Mouse (Mus musculus): ENCODE measurements at regions not wholly inside any gene's neighbourhood (a gene's known extent, or its start where the extent isn't known, plus 50 kb on each side); places are given as distances from the start of the nearest gene placed in this dataset.
A peak's percentile ranks its signal among the peaks of the same experiment; 100 is the strongest.

DNA sequence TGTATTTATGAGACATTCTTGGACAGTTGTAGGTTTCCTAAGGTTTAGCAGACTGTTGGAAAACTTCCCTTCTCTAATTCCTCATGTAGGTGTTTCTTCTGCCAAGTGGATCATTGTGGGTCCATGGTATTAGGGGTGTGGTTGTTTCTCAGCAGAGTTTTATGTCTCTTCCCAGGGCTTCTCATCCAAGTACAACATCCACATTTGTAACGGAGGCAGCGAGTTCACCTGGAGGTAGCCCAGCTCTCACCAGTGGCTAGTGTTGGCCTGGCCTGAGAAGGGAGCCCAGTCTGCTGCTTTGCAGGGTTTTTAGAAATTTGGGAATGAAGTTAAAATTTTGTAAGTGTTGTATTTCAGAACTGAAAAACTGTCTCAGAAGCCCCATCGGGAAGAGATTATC is 122.4 kb downstream of the Wnt5a start:
- DNase-seq = no peak

DNA sequence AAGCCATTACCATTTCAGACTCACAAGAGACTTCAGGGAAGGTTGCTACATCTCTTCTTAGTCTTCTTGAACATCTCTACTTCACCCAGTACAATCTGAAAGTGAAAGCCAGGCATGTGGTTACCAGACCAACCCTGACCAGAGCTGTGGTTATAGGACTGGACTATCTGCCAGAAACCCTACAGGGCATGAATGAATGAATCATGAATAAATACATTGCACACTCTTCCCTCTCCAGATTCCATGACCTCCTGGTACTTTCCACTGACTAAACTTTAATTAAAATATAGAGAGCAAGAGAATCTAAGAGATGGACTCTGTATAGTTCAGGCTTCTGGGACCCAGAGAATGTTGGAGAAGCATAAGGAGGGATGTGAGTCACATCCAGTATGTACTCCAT is 130.6 kb downstream of the Wnt5a start:
- DNase-seq = no peak

DNA sequence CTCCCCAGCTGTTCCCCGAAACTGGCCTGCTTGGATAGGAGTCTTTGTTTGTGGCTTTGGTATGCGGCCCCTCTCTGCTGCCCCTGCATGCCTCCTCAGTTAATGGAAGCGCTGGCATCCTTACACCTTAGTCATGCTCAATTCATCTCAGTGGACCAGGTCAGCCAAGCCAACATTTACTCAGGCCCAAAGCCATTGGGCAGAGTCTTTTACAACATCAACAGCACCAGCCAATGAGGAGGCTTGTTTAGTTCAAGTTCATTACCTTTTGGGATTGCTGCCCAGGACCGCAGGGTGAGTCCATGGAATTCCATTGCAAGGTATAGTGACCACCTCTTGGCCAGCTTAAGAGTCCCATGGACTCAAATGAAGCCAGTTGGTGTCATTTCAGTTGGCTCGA is 134.5 kb downstream of the Wnt5a start:
- no peak for DNase-seq

DNA sequence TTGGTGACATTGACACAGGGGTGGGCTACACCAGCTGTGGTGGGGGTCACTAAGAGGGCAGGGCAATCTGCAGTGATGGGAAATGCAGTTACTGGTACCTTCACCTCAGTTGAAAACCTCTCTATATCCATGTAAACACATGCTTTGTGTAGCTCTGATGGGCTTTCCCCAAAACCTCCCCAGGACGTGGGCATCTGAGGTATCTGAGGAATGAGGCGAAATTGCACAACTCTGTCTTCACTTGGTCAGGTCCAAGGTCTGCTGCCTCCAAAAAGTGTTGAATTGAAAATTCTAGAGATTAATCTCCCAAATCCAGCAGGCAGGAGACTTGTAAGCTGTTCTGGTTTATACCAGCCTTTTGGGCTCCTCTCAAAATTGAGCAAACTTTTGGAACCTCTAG is 141.3 kb downstream of the Wnt5a start:
- DNase-seq = no peak

DNA sequence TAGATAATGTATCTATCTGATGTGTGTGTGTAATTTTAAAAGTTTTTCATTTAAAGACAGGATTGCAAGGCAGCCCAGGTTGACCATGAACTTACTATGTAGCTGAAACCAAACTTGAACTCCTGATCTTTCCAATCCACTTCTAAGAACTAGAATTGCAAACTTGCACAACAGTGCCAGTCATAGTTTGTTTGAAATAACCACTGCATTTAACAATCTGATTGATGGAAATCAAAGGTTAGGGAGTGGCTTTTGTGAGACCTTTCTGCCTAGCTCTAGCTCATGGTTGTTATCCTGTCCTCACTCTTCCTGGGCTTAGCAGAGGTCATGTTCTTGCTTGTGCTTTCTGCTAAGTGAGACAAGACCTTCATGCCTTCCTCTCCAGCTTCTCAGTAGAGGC is 144.9 kb downstream of the Wnt5a start:
- no peak for DNase-seq

DNA sequence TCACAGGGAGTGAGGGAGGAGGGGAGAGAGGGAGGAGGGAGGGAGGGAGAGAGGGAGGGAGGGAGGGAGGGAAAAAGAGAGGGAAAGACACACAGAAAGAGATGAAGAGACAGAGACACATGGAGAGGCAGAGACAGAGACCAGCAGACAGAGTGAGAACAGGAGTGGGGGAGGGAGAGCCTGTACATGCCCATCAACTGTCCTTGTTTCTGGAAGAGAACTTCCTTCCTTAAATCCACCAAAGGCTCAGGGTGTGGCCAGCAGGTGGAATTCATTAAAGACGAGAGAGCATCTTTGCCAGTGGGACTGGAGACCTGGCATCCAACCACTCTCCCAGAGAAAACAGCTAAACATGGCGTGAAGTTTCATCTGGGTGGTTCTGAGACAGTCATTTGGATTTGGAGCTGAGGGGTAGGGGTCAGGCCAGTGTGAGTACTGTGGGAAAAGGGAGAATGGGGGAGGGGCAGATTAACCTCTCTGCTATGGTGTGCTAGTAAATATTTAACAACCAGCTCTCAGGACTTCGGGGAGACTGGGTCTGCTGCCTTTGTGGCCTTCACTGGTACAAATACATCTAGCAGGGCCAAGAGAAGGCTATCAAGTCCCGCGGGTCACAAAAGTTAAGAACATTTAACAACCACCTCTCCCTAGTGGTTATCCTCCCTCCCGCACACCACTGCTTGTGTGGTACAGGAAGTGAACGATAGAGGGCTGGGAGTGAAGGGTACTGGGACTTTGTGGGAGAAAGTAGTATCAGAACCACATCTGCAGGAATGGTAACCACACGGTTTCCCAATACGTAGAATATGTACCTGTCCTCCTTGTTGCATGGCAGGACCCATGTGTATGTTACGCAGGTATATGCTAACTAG is 148.7 kb downstream of the Wnt5a start:
- DNase-seq = no peak

DNA sequence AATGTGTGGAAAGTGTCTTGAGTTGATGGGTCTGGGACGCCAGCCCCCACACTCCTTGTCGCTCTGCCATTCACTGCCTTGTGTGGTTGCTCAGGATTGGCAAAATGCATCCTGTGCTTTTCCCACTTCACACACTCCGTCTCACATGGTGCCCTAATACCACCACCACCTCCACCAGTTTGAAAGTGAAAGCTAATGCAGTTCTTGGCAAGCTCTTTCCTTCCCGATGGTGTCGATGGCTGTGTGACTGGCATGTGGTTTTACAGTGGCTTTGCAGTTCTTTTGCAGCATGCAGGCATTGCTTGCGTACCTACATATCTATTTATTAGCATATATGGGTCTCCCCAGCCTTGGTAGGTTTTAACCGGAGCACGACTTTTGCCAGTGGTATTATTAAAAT is 152.7 kb downstream of the Wnt5a start:
- DNase-seq = no peak

DNA sequence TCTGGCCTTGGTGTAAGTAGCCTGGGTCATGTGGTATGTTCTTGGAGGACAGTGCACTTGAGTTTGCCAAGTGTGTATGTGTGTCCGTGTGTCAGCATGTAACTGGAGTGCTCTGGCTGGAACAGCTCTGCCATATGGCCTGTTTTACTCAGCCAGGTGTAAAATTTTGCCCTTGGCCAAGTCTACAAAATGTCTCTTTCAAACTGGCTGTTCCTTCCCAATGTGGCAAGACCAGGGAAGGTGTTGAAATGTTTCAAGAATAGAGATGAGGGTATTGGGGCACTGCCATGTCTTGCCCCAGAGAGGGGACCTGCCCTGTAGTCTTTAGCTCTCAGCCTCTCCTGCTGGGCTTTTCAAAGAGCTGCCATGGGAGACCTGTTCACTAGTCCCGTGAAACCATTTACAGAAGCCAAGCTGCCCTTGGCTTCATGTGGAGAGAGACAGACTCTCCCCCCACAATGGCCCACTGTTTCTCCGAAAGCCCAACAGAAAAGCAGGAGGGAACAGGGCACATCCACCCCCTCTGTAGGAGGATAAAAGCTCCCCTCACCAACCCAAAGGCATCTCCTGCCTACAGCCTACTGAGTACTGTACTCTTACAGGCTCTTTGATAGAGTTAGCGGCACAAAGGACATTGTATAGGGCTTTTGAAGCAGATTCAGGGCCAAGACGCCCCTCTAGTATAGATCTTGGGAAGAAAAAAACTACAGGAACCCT is 156.5 kb downstream of the Wnt5a start:
- peak; percentile 78 for DNase-seq

DNA sequence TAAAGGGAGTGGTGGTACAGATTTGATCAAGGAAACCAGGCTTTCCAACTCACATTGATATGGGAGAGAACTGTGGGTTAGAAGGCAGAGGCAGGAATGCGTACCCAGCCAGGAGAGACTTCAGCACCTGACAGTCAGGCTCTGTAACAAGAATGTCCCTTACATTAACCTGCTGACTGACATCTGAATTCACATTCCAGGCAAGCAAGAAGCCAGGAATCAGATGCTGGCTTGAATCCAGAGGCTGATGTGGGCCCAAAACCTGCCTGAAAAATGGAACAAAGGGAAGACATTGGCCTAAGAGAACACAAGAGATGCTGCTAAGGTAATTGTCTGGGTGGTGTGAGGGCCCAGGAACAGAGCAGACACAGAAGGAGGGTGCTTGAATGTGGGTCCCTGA is 158.8 kb downstream of the Wnt5a start:
- DNase-seq = no peak

DNA sequence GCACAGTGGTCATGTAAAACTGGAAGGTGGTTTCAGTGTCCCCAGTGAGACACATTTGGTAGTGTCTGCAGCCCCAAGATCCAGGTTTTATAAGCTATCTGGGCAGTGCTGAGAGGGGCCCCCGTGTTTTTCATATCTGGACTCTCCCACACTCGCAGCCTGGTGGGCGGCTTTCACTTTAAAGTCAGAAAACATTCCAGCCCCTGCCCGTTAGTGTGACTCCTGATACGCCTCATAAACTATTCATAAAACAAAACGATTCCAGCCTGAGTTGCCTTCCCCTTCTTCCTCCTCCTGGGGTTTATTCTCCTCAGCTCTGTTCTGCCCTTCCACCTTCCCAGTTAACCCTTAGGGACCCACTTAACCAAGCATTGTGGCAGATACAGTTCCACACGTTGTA is 159.6 kb downstream of the Wnt5a start:
- DNase-seq = no peak

DNA sequence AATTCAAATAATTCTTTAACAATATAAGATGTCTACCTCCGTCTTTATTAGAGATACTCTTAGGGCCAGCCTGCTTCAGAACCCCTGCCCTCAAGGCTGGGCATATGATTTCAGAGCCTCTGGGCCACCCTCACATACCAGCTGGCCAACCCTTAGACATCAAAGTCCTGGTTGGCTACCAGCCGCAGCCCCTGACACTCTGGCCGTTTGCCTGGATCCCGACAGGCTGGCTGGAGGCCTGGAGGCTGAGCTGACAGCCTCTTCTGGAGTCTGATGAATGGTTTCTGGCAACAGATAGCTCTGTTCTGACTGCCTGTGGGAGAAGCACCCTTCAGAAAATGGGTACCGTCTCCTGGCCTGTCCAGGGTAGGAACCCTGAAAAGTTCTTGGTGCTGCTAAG is 170.9 kb downstream of the Wnt5a start:
- DNase-seq = peak; percentile 77

DNA sequence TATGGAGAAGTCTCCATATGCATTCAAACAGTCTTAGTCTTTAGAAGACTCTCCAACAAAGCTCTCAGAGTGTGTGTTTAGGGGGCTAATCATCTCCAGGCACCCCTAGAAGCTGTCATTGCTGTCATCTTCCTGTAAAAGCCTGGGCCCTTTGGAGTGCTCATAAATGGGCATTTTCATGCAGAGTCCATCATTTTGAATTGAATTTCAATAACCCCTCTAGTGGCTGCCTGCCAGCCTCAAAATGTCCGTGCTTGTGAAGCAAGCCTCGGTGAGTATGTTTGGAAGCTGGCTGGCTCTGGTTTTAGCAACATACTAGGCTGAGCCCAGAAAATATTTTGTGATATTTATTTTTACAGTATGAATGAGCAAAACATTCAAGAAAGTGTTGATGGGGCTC is 195.2 kb downstream of the Wnt5a start:
- DNase-seq = peak; percentile 4

DNA sequence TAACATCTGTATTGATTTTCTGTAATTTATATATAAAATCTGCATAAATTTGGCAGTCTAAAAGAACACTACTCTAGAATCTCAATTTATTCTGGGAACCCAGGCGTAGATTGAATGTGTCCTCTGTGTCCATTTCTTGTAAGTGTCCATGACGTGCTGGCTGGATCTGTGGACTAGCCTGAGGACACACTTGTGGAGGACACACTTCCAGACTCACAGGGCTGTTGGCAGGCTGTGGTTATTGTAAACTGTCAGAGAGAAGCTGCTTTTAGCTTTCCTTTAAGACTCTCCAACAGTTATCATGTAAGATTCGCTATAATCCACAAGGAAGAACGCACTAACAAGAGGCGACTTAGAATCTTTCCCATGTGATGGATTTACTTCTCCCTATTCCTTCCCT is 200.2 kb downstream of the Wnt5a start:
- no peak for DNase-seq

DNA sequence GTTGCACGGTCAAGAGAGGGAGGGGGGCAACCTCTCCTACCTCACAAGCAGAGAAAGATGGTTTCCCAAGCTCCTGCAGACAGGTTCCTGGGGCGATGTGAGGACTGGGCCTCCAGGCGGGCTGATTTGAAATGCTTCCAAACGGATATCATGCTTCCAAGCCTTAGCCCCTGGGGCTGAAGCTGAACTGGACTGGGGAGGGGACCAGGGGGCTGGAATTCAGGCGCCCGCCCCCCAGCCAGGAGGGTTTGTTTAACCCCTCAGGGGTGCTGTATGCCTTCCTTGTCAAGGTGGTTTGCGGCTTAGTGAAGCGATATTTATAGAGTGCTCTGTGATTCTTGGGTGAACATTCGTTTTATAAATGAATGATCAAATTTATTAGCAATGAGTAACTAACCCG is 210.0 kb downstream of the Wnt5a start:
- no peak for DNase-seq

DNA sequence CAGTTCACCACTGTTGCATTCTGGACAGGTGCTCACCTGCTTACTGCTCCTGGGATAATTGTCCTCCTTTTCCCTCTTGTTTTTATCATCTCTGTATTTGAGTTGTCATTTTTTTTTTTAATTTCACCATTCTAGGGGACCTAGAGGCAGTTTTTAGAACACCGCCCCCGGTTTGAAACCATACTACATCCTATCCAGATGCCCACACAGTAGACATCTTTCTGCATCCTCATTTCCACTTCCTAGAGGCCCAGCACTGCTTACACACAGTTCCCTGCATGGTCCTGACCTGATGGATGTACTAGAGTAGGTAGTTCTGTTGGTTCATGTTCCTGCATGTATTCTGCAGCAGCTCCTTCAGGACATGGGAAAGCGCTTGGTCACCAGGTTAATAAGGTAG is 216.0 kb downstream of the Wnt5a start:
- DNase-seq = no peak

DNA sequence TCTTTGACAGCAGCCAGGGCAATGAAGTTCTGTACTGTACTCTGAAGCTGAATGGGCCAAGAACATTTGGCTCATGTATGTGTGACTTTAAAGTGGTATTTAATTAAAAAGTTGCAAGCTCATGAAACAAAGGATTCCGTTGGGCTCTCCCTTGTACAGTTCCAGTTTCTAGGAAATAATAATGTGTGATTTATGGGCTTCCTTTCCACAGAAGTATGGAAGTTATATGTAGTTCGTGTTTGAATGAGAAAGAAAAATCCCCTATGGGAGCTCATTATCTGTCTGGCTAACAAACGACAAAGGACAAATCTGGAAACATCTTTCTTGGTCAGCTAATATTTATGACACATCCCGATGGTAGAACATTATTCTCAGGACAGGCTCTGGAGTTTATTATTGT is 221.1 kb downstream of the Wnt5a start:
- no peak for DNase-seq

DNA sequence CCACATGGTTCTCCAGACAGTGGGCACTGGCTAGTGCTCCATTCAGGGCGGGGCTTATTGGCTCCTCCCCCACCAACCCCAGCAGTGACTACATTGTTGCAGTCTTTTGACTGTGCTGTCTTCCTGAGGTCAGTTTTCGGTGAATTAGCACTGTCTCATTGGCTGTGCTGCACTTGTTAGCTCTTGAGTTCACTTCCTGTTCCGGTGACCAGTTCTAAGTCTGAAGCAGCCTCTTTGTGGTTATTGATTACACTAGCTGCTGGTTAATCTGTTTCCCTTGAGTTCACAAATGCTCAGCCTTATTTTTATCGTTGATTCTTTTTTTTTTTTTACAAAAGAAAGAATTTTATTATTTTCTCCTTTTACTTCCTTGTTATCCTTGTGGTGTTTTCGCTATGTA is 228.9 kb downstream of the Wnt5a start:
- DNase-seq = no peak

DNA sequence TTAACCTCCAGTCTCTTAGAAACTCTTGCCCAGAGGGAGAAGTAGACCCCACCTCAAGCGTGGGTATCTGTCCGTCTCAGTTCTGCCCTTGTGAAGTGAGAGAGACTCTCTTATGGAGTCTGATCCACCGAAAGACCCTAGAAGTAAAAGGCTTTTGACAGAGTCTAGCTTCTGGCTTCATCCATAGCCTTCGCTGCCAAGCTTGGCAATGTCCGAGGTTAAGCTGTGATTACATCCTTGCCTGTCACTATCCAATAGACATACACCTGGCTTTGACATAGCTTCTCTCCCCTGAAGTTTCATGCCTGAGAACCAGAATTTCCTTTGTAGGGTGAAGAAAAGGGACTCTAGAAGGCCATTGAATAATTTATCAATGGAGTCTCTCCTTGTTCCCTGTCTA is 230.9 kb downstream of the Wnt5a start:
- DNase-seq = no peak

DNA sequence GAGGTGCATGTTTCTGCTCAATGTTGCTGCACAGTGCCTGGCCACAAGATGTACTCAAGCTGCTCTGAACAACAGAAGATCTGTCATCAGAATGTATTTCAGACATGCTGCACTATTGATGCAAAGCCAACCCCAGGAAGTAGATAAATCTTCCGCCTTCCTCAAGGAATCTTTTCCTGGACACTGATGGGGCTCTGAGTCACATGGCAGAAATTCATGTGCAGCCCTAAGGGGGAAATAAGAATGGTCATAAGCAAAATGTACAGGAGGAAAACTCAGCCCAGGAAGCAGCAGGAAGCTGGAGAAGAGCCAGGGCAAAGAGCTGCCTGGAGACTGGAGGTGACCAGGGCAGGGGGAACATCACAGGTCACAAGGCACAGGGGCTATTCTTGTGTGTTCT is 235.5 kb downstream of the Wnt5a start:
- DNase-seq = no peak

DNA sequence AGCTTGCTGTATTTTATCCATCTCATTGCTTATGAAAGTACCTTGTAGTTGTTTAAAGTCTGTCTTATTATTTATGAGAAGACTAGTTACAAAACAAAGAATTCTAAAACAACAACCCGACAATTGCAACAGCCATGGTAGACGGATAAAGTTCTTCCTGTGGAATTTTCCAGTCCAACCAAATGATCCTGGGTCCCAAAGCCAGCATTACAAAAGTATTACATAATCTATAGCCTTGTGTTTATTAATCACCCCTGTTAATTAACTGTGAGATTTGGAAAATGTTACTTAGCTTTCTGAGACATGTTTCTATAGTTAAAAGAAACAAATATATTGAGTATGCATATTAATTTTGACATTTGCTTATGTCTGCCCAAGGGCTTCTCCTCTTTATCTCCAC is 236.9 kb downstream of the Wnt5a start:
- DNase-seq = no peak

DNA sequence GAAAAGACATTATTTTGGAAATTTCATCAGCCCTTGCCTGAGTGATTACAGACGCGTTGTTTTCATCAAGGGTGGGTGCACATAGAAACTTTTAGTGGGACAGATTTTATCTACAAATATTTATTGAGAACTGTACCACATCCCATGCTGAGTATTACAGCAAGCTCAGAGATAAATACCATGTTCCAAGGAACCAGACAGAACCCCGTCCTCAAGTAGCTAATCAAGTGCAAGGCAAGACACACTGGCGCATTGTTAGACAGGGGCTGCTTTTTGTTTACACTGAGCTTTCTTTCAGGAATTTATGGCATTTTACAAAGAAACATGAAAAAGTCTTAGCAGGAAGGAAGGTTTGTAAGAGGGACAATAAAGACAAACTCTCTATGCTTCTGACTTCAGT is 239.1 kb downstream of the Wnt5a start:
- no peak for DNase-seq

DNA sequence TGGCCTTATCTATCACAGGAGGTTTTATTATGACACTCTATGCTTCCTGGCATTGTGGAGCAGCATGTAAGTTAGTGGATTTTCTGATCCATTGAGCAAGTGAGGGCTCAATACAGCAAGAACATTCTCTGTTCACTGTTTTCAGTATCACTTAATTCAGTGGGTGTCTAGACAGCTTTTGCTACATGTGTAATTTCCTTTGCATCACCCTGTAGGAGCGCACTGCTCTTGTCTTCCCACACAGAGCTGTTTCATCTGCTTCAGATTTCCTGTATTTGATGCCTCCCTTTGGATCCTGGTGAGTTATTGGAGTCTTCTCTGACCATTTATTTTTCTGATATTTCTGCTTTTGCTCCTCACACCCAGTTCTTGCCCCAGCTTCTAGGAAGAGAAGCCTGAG is 245.8 kb downstream of the Wnt5a start:
- DNase-seq = no peak

DNA sequence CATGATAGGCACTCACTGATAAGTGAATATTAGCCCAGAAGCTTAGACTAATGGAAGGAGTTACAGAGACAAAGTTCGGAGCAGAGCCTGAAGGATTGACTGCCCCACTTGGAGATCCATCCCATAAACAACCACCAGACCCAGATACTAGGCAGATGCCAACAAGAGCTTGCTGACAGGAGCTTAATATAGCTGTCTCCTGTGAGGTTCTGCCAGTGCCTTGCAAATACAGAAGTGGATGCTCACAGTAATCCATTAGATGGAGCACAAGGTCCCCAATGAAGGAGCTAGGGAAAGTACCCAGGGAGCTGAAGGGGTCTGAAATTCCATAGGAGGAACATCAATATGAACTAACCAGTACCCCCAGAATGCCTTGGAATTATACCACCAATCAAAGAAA is 252.8 kb upstream of the Lrtm1 start:
- DNase-seq = no peak

DNA sequence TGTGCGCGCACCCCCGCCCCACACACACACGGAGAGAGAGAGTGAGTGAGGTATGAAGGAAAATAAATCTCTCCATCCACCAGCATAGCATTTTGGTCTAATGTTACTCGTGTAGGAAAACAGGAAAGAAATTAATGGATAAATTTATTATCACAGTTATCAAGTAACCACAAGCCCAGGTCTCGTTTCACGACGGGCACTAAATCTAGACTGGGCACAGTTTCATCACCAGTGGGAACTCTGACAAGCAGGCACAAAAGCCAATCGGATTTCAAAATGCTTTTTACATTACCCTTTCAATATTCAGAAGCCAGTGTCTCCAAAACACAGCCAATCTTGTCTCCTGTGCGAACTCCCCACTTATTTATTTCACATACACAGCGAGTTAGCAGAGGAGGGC is 244.9 kb upstream of the Lrtm1 start:
- DNase-seq = no peak

DNA sequence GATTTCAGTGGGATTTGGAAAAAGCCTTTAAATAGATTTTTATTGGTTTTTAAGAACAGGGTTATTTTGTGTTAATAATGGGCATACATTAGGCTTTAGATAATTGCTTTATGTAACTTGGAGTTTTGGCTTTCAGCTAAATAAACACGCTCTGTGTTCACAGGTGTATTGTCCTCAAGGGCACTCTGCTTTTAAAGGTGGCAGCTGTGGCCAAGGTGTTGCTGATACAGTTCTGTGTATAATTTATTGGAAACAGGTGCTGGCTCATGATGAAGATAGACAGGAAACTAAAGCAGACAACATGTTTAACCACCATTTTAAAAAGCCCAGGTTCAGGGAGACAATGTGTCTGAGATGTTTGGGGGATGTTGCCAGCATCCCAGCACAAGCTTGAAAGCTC is 242.3 kb upstream of the Lrtm1 start:
- DNase-seq = no peak
